Mouse (Mus musculus): ENCODE data around the gene Ier2. TPM values are rescaled to one million over a fixed set of nuclear protein-coding genes. Genes with fewer than 3 reads are reported as not detected.

Ier2 gene
- polyA plus RNA-seq, 1 experiment from 2014 or later: 103 TPM

GRCm38 (mm10) chr8:84621102-84621625 is 41.5 kb downstream of the Ier2 start:
- H3K4me1 ChIP-seq: peaks cover 11% of the 10 kb centered on the region
- H3K4me3 ChIP-seq: no peak overlapping the region
- H3K27me3 ChIP-seq (ENCODE audit: insufficient read depth, poor library complexity, severe bottlenecking): peaks cover 37% of the 10 kb centered on the region
- DNase-seq (ENCODE audit: low spot score): no peak
- no peak overlapping the region for H3K27ac ChIP-seq
- no peaks in the 10 kb centered on the region for H3K9me3 ChIP-seq
- WGBS: 63% methylated on average over 8 of the region's 8 CpGs
- H3K36me3 ChIP-seq: no peaks in the 10 kb centered on the region

- no peak for DNase-seq (ENCODE audit: low spot score)
- H3K36me3 ChIP-seq: no peaks in the 10 kb centered on the region
- H3K4me3 ChIP-seq: peak overlapping the region; percentile 28
- WGBS: 39% methylated on average over 22 of the region's 22 CpGs
- peaks cover 77% of the 10 kb centered on the region for H3K27me3 ChIP-seq (ENCODE audit: insufficient read depth, poor library complexity, severe bottlenecking)
- H3K9me3 ChIP-seq: no peaks in the 10 kb centered on the region
- peak overlapping the region; percentile 24; the same call in 1 of the 2 replicates for H3K27ac ChIP-seq
- peaks cover 21% of the 10 kb centered on the region for H3K4me1 ChIP-seq
These were observed 45.6 kb downstream of the Ier2 start for GRCm38 (mm10) chr8:84617005-84617404.

- Histone ChIP-seq H3K27ac (no peak overlapping the region), H3K4me1 (peaks cover 21% of the 10 kb centered on the region), H3K4me3 (0 out of 2 replicates have a peak overlapping the region, but pooled peaks have one; percentile 1), H3K9me3 (no peaks in the 10 kb centered on the region), H3K27me3 (ENCODE audit: insufficient read depth, poor library complexity, severe bottlenecking) (peaks cover 81% of the 10 kb centered on the region), H3K36me3 (no peaks in the 10 kb centered on the region)
- 27% methylated on average over 22 of the region's 22 CpGs for WGBS
- DNase-seq (ENCODE audit: low spot score): no peak
These were observed 46.8 kb downstream of the Ier2 start for GRCm38 (mm10) chr8:84615666-84616485.

GRCm38 (mm10) chr8:84614512-84615223 is 48.0 kb downstream of the Ier2 start:
- peaks cover 76% of the 10 kb centered on the region for H3K27me3 ChIP-seq (ENCODE audit: insufficient read depth, poor library complexity, severe bottlenecking)
- DNase-seq (ENCODE audit: low spot score): no peak
- H3K36me3 ChIP-seq: no peaks in the 10 kb centered on the region
- H3K9me3 ChIP-seq: no peaks in the 10 kb centered on the region
- no peak overlapping the region for H3K4me3 ChIP-seq
- H3K4me1 ChIP-seq: peaks cover 21% of the 10 kb centered on the region
- 35% methylated on average over 16 of the region's 16 CpGs for WGBS
- no peak overlapping the region for H3K27ac ChIP-seq

Other genes with a start within 250 kb of the Ier2 start
- gene Trmt1, start 23.5 kb upstream of the Ier2 start, polyA plus RNA-seq (2016; fragmentation: Nextera tagmentation; extraction: Ambion mirVana): 59.8 and 64.6 TPM in 2 replicates
- 22.2 and 25.0 TPM in 2 replicates for gene Nacc1, start 25.0 kb upstream of the Ier2 start, polyA plus RNA-seq (2016; fragmentation: Nextera tagmentation; extraction: Ambion mirVana)
- gene Lyl1, start 38.6 kb upstream of the Ier2 start, polyA plus RNA-seq (2016; fragmentation: Nextera tagmentation; extraction: Ambion mirVana): 18.5 and 19.3 TPM in 2 replicates
- gene G430095P16Rik, start 60.2 kb upstream of the Ier2 start, polyA plus RNA-seq (2016; fragmentation: Nextera tagmentation; extraction: Ambion mirVana): 2.1 and 3.2 TPM in 2 replicates
- 0.87 and 2.1 TPM in 2 replicates for gene Nfix, start 137.5 kb upstream of the Ier2 start, polyA plus RNA-seq (2016; fragmentation: Nextera tagmentation; extraction: Ambion mirVana)
- 5.3 TPM in 2 replicates for gene Dand5, start 160.0 kb upstream of the Ier2 start, polyA plus RNA-seq (2016; fragmentation: Nextera tagmentation; extraction: Ambion mirVana)
- gene Gadd45gip1, start 168.7 kb upstream of the Ier2 start, polyA plus RNA-seq (2016; fragmentation: Nextera tagmentation; extraction: Ambion mirVana): 57.3 and 60.5 TPM in 2 replicates
- gene Rad23a, start 177.8 kb upstream of the Ier2 start, polyA plus RNA-seq (2016; fragmentation: Nextera tagmentation; extraction: Ambion mirVana): 137 and 154 TPM in 2 replicates
- gene Calr, start 184.1 kb upstream of the Ier2 start, polyA plus RNA-seq (2016; fragmentation: Nextera tagmentation; extraction: Ambion mirVana): 881 and 1,047 TPM in 2 replicates
- gene Farsa, start 194.1 kb upstream of the Ier2 start, polyA plus RNA-seq (2016; fragmentation: Nextera tagmentation; extraction: Ambion mirVana): 80.8 and 108 TPM in 2 replicates
- 51.7 and 64.6 TPM in 2 replicates for gene Syce2, start 209.3 kb upstream of the Ier2 start, polyA plus RNA-seq (2016; fragmentation: Nextera tagmentation; extraction: Ambion mirVana)
- gene Gcdh, start 231.1 kb upstream of the Ier2 start, polyA plus RNA-seq (2016; fragmentation: Nextera tagmentation; extraction: Ambion mirVana): 43.8 and 45.3 TPM in 2 replicates
- 54.2 and 54.3 TPM in 2 replicates for gene Klf1, start 239.1 kb upstream of the Ier2 start, polyA plus RNA-seq (2016; fragmentation: Nextera tagmentation; extraction: Ambion mirVana)
- 3.2 and 3.8 TPM in 2 replicates for gene Dnase2a, start 245.7 kb upstream of the Ier2 start, polyA plus RNA-seq (2016; fragmentation: Nextera tagmentation; extraction: Ambion mirVana)

Data from heart, embryonic 10.5 days (tissue).